Mouse (Mus musculus) fibroblast of lung, adult 2 months (primary cell): ENCODE data around the gene Crls1.
A peak's percentile ranks its signal among the peaks of the same experiment; 100 is the strongest.

Experiments
- DNase-seq: peaks from one replicate; pipeline ENCODE4 v3.0.0-alpha.2; 2011; ENCODE audit warnings: low read depth

The Crls1 gene

DNA sequence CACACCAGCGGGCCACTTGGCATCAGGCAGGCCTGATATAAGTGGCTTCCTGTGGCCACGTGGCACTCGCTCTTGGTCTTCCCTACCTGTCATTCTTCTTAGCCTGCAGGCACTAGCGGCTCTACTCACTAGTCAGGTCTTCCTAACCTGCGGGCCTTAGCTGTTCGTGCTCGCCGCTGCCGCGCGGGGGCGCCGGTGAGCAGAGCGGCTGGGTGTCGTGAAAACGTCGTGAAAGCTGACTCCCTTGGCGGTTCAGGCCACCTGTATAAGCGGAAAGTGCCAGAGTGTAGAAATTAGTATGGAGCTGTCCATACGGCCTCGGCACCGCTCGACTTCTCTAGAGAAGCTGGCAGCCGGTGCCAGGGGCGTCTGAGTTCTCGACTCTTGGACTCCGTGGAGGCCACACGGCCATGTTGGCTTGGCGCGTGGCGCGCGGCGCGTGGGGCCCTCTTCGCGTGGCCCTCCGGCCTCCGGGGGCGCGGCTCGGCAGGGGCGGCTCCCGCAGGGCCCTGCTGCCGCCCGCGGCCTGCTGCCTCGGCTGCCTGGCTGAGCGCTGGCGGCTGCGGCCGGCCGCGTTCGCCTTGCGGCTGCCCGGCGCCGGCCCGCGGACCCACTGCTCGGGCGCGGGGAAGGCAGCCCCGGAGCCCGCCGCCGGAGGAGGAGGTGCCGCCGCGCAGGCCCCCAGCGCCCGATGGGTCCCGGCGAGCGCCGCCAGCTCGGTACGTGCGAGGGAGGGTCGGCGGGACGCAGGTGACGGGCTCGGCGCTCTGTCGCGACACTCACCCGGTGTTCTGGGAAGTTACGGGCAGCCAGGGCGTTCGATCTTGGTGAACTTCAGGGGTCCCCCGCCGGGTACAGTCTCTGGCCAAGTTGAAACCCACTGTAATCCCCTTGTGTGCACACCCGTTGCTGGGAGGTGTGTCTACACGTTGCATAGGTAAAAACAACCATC is at the start of gene Crls1:
Gene Crls1 (plus strand): TSS at position 260 of the 952 bp plus-strand sequence.
- peak; percentile 78 for DNase-seq

DNA sequence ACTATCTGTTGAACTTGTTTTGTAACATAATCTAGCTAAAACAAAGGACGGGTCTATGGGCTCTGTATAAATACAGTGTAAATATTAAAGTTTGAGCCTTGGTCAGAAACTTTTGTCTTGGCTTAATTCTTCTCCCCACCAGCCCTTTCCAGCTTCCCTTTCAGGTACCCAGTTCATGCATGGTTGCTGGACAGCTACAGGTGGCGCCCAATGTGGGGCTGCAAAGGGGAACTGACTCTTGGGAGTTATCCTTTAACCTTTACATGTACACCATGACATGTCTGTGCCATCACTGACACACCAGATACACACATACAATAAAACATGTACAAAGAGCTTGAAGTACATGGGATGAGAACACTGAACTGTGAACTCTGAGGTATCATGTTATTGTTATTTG is 43.5 kb upstream of the Crls1 start:
- no peak for DNase-seq

DNA sequence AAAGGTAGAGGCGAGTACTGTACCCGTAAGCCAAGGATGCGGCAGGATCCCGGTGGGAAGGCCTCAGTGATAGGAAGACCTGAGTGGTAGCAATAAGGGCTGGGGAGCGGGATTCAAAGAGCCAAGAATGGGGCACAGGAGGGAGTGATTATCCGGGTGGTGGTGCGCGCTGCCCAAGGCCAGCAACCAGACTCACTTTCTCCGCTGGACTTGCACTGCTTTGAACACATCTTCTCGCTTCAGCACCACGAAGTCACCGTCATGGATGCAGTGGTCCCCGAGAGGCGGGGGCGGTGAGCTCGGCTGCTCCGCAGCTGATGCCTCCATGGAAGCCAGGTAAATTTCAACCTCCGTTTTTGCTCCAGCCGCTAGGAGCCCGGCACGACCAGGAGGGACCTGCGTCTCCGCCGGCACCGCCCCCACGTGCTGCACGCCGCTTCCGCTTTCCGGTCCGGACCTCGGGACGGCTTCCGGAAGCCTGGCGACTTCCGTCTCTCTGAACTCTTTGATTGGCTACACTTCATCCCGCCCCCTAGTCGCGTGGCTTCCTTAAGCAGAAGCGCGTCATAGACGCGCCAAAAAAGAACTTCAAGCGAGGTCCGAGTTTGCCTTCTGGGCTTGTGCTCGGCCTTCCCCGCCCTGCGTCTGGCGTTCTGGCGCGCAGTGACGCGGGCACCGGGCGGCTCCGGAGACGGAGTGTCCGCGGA is 30.7 kb upstream of the Crls1 start, which contains the start of the genes Trmt6 and Mcm8:
Gene Trmt6 (minus strand): TSS at position 448 of the 707 bp plus-strand sequence.
Gene Mcm8 (plus strand): TSS at position 534 of the 707 bp plus-strand sequence.
- peak; percentile 91 for DNase-seq

DNA sequence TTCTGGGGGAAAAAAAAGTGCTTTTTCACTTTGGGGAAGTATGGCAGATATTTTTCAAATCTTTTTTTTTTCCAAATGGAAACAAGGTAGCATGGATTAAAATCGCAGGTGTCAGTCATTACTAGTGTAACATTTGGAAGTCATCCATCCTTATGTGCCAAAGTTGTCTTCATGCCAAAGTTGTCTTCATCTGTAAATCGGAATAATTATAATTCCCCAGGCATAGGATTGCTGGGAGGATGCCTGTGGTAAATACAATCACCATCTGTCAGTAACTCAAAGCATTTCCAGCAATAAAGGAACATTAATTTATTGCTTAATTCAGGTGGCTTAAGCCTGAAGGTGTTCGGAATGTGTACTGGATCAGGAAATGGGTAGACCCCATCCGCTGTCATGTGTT is 5.4 kb upstream of the Crls1 start:
- no peak for DNase-seq

DNA sequence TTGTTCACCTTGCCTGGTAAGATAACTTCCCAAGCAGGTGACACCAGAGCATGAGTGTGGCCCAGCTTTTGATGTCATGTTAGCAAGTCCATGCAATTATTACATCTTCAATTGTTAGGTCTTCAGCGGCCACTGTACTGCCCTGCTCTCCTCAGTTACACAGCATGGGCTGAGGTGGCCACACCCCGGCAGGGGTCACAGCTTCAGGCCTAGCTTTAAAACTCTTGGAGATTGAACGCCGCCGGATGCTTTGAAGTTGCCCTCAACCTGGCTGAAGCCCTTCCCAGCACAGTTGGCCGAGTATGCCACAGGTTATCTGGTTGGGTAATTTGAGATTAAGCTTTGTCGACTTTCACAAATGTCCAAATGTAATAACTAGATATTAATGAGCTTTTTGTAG is 1.1 kb downstream of the Crls1 start:
- no peak for DNase-seq

DNA sequence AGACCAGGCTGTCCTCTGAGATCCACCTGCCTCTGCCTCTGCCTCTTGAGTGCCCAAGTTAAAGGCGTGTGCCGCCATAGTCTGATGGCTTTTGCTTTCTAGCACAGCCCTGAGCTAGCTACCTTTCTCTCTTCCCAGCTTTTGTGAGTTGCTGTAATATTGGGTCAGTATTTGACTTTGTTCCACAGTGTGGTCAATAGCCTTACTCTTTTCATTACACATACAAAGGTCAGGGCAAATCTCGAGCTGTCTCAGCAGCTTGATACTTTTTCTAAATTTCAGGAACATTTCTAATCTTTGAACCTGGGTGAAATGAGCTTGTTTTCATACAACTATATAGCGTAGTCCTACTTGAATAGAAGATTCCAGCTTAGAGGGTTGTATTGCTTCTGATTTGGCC is 1.9 kb downstream of the Crls1 start:
- no peak for DNase-seq

DNA sequence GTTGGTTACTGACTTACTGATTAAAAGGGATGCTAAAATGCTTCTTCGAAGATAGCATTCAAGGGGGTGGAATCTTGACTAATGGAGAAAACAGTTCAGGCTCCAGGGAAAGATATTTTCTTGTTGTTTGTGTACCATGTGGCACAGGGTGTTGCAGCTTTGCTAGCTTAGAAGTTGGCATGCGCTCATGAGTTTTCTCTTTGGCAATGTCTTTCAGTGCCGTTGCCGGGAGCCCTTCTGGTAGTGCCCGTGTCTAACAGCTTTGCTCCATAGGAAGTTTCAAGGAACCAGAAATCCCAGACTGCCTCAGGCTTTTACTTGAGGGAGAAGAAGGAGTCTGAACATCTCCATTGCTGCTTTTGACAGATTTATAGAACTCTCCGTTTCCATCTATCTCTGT is 2.7 kb downstream of the Crls1 start:
- no peak for DNase-seq

DNA sequence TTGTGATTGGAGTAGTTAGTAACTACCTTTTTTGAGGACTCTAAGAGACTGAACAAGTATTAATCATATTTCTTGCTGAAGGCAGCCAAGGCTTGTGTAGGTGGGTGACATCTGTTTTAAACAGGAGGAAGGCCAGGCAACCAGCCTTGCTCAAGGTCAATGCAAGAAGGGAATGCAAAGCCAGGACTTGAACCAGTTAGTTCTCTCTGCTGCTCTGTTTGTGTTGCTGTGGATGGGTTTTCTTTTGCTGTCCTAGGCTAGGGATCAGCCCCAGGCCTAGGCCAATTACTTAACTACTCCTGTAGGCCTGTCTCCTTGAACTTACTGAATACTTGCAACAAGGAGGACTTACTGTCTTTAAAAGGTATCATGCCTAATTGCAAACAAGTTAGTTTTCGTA is 6.6 kb downstream of the Crls1 start:
- no peak for DNase-seq

DNA sequence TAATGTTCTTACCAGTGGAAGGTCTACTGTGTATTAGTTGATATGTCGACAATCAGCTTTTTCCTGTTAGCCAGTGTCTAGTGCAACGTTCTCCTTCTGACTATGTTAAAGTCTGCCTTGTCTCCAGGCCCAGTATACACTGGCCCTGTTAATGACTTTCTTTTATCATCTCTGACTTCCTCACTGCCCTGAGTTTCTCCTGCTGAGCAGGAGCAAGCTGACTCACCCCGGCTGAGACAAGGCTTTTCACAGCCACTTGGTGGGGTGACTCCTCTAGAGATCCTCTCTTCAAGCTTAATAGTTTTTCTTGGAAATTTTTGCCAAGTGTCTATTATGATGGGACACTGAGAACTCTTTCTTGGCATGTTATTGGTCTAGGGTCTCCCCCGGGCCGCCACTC is 9.9 kb downstream of the Crls1 start:
- DNase-seq: no peak

DNA sequence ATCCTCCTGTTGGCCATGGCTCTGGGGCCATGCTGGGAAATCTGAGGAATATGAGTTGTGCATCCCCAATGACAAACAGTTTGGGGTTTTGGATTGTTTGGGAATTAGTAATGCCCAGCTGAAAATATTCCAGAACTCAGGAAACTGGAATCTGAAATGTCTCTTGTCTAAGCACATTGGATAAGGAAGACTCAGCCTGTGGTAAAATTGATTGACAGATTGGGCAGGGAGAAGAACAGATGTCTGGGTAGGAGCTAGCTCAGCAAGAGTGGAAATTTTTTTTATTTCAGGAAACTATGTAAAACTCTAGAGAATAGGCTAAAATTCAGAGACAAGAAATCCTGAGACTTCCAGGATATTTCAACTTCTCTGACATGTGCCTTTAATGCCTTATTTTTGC is 14.0 kb downstream of the Crls1 start:
- no peak for DNase-seq

DNA sequence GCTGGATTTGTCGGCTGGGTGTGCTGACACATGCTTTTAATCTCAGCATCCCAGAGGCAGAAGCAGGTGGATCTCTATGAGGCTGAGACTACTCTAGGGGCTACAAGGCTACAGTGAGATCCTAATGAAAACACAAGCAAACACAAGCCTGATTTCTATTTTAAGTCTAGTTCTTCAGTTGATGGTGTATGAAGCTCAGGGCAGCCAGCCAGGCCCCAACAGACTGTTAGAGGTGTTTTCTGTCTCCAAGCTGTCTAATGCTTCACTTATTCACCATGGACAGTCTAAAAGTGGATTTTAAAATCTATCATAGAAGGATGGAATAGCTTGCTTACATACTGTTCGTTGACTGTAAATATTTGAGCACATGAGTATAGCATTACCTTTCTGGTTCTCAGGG is 15.0 kb downstream of the Crls1 start:
- DNase-seq: no peak

DNA sequence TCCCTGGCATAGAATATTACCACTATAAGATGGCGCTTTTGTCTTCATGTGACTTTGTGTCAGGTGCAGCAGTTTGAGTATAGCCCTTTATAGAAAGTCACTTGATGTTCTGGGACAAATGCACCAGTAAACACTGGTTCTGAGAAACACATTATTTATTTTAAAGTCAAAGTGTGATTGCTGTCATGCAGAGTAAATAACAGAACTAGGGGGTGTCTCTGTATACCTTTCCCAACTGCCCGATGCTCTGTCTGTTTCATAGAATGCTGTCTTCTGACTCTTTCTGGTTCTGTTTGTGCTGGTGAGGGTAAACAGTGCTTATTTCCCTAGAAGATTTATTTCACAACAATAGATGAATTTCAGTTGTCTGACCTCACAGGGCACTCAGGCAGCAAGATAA is 16.9 kb downstream of the Crls1 start:
- no peak for DNase-seq

DNA sequence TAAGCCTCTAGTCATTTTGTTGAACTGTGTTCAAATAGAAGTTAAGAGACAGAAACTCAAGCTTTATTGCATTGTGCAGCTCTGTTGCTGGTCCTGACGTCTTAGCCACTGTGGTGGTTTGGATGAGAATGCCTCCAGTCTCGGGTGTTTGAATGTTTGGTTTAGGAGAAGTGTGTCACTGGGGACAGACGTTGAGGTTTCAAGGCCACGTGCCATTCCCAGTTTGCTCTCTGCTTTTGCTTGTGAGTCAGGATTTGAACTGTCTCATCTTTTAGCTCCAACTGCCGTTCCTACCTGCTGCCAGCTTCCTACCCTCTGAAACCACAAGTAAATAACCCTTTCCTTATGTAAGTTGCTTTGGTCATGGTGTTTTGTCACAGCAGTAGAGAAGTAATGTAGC is 21.1 kb downstream of the Crls1 start:
- DNase-seq: no peak

DNA sequence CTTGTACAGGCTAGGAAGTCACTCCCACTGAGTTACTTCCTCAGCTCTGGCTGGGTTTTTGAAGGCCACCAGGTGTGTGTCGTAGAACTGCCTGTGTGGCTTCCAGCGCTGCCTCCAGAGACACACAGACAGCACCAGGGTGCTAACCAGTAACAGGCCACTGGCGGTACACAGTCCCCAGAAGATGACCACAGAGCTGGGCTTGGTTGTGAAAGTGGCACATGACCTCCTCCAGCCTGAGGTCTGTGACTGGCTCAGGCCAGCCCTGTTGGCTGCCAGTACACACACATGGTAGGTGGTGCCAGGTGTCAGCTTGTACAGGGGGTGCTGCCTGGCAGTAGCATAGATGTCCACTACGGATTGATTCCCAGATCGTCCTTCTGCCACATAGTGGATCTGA is 23.2 kb downstream of the Crls1 start:
- no peak for DNase-seq

DNA sequence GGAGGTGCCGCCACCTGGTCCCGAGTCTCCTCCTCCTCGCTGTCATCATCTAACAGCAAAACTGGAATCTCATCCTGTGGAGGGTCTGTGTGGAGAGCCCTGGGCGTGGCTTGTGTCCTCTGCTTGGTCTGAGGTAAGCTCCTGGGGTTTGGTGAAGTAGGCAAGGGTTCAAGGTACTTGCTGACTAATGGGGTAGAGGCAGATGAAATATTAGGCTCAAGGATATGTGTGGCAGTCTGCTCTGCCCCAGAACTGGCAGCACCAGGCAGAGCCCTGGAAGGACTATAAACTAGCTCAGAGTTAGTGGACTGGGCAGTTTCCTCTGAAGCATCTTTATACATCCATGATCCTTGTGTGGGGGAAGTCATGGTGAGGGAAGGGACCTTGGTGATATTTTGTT is 23.8 kb downstream of the Crls1 start:
- DNase-seq: no peak

DNA sequence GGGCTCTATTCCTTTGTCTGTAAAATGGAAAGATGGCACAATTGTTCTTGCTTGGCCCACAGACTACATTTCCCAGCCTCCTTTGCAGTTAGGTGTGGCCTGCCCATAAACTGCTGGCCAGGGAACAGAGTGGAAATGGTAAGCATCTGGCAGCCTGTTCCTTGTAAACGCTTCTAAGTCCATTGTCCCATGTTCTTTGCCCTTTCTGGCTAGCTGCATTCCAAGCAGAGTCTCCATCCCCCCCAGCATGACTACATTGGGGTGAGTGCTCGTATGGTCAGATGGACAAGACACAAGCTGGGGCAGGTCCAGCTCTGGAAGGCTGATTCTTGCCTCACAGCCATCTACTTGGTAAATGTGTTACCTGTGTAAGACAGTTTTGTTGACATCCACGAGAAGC is 25.2 kb downstream of the Crls1 start:
- DNase-seq: peak; percentile 6

DNA sequence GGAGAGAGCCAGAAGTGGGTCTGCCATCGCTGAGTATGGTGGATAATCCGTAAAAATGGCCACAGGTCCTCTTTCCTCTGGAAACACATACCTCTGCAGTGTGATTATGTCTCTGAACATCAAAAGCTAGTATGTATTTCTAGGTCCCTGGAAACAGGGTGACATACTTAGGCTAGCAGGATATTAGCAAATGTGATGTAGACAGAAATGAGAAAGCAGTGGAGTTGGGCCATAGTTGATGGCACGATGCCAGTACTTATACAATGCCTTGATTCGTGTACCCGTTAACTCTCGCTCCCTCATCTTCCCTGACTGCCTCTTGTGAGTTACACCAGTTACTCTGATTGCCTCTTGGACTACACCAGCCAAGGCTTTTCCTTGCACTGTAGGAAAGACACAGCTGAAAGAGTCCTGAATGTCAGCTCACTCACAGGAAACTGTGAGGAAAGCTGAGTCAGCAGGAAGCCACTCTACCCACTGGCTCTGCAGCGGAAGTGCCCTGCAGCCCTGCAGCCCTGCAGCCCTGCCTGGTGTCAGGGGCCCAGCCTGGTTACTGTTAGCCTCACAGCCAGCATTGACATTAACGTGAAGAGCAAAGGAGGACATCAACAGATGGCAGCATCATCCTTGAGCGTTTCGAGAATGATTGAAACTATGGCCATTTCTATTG is 27.3 kb downstream of the Crls1 start:
- no peak for DNase-seq

DNA sequence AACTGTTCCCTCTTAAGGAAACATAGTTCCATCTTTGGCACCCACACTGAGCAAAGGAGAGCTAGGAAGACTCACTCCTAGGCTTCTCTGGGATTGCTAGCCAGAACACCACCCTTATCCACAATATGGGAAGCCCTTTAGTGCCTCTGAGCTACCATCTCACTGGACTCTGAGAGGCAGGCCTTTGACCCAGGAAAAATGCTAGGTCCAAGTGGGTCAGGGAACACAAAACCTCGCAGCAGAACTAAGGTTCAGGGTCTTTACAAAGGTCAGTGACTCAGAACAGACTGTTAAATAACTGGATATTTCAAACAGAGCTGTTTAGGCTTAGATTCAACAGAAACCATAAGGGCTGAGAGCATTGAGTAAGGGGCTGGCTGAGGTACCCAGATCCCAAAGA is 30.5 kb downstream of the Crls1 start:
- DNase-seq: no peak

DNA sequence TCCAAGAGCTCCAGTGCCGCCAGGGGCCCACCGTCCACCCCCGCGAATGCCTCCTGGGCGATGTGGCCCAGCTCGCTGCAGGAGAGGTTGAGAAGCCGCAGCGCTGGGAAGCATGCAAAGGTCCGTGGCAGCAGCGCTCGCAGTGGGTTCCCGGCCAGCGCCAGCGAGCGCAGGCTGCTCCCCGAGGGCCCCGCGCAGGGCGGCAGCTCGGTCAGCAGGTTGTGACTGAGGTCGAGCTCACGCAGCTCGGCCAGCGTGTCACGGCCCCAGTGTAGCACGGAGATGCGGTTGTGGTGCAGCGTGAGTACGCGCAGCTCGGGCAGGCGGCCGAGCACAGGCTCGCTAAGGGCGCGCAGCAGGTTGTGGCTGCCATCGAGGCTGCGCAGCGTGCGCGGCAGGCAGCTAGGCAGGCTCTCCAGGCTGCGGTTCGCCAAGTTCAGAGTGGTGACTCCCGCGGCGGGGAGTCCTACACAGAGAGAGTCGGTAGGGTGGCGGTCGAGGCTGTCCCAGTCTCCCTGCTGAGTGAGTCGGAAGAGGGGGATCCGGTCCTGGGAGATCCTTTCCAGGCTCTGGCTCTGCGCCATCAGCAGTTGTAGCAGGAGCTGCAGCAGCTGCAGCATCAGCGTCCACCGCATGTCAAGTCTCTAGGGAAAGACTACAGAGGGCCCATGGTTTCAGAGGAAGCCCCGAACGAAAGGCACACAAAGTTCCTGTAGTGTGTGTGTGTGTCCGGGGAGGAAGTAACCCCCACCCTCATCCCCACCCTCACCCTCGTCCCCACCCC is 33.0 kb downstream of the Crls1 start:
- no peak for DNase-seq

DNA sequence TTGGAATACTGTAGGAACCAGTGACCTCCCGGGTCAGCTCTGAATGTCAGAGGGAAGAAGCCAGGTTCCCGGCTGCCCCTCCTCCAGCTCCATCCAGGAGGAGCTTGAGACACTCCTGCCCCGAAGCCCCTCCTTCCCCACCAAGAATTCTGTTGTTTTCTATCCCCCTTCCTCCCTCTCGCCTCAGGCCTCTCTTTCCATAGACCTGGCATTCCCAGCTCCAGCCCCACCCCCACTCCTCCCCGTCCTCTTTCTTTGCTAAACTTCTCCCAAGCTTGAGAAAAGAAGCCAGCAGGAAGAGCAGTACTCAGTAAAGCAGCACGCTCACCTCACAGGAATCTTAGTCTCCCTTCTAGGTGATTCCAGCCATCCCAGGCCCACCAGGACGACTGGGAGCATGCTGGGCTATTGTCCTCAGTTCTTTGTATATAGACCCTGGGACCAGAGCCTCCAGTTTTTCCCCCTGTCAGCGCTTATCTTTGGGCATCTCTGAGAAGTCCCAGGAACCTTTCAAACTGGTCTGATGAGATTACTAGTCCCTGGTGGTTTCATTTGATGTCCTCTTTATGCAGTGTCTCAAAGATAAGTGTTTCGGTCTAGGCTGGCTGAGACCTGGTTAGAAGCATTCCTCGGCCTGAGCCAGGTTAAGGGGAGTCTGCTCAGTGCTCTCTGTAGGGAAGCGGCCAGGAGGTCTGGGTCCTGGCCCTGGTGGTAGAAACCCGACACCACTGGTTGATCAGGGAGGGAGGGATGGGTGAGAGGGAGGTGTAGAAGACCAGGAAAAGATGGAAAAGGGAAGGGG is 34.6 kb downstream of the Crls1 start, which contains the start of gene Lrrn4:
Gene Lrrn4 (minus strand): TSS at position 48 of the 802 bp plus-strand sequence.
- DNase-seq: no peak
